Mouse (Mus musculus) ES-Bruce4 (cell line): ENCODE measurements around the gene Denr. TPM values are rescaled to one million over a fixed set of nuclear protein-coding genes. Genes with fewer than 3 reads are reported as not detected.

Experiments
- H3K27ac ChIP-seq: 2 replicates; pipeline ENCODE4 v1.5.1; 2012; ENCODE audit warnings: low read length, inconsistent platforms; ENCODE audit not compliant: insufficient read depth
- H3K27me3 ChIP-seq: 2 replicates; pipeline ENCODE4 v1.6.1; 2012; ENCODE audit warnings: mild to moderate bottlenecking, low read length, inconsistent platforms; ENCODE audit not compliant: control insufficient read depth, poor library complexity, insufficient read depth, severe bottlenecking
- H3K36me3 ChIP-seq: 2 replicates; pipeline ENCODE4 v1.6.1; 2012; ENCODE audit warnings: inconsistent platforms, mild to moderate bottlenecking, low read length, moderate library complexity; ENCODE audit not compliant: control insufficient read depth, poor library complexity, insufficient read depth, severe bottlenecking
- H3K4me1 ChIP-seq: one replicate; pipeline ENCODE4 v1.8.1; 2011; ENCODE audit warnings: low read length; ENCODE audit not compliant: control insufficient read depth, insufficient read depth
- H3K4me3 ChIP-seq: 2 replicates; pipeline ENCODE4 v1.5.1; 2011; ENCODE audit warnings: low read depth, mild to moderate bottlenecking, low read length
- H3K9ac ChIP-seq: 2 replicates; pipeline ENCODE4 v1.6.1; 2012; ENCODE audit warnings: low read depth, mild to moderate bottlenecking, inconsistent platforms; ENCODE audit not compliant: poor library complexity, severe bottlenecking
- H3K9me3 ChIP-seq: replicated peaks from 2 replicates; pipeline ENCODE4 v1.6.1; 2012; ENCODE audit warnings: mild to moderate bottlenecking, low read length, inconsistent platforms; ENCODE audit not compliant: control insufficient read depth, poor library complexity, insufficient read depth, severe bottlenecking
- CTCF ChIP-seq: IDR thresholded peaks from one replicate; pipeline ENCODE4 v1.8.1; 2011; ENCODE audit warnings: low read depth, low read length
- EP300 ChIP-seq: IDR thresholded peaks from 2 replicates; pipeline ENCODE4 v1.6.1; 2011; ENCODE audit warnings: low read depth, low read length; ENCODE audit not compliant: insufficient read depth
- POLR2A ChIP-seq: IDR thresholded peaks from one replicate; pipeline ENCODE4 v1.8.1; 2011; ENCODE audit warnings: low read length; ENCODE audit not compliant: insufficient read depth
- polyA plus RNA-seq: library from polyadenylated mRNA; stranded (reverse); fragments of >200 nt; gene quantifications from 2 replicates; pipeline ENCODE4 v1.2.4, GENCODE M21; 2011; ENCODE audit warnings: low read depth; ENCODE audit not compliant: missing spikeins, insufficient read depth, insufficient read length

The Denr gene
- 143 and 159 TPM in 2 replicates for polyA plus RNA-seq

- peak within 1 kb of the TSS; percentile 96 for H3K9ac ChIP-seq
- no peaks in the 10 kb centered on the region for H3K4me1 ChIP-seq
- TF ChIP-seq EP300: no peak
- peak; percentile 83 for TF ChIP-seq CTCF
- TF ChIP-seq POLR2A: peak; percentile 80
- H3K27ac ChIP-seq: no peak within 1 kb of the TSS
- H3K36me3 ChIP-seq: peaks cover 27% of the 10 kb centered on the region
- H3K9me3 ChIP-seq: no peaks in the 10 kb centered on the region
- no peaks in the 10 kb centered on the region for H3K27me3 ChIP-seq
- H3K4me3 ChIP-seq: peak within 1 kb of the TSS; percentile 100
These were observed at the start of gene Denr for GRCm38 (mm10) chr5:123906976-123907630. Denr (plus strand) TSS chr5:123907175.

DNA sequence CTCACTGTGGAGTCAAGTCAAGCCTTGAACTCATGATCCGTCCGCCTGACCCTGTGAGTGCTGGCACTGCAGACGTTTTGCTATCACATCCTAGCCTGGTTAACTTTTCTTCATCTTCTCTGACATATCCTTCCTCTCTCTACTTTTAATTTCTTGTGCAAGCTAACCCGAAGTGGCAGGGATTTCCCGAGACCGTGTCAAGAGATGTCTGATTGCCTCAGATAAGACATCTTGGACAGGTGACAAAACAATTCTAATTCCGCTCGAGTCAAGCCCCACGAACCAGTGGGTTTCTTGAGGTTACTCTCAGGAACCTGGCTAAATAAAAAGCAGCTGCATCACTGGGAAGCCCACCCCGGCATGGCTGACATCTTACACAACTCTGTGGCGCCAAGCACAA lies 48.2 kb upstream of the Denr start:
- no peaks in the 10 kb centered on the region for H3K4me1 ChIP-seq
- H3K4me3 ChIP-seq: no peak overlapping the region
- no peak for TF ChIP-seq EP300
- no peak for TF ChIP-seq POLR2A
- no peak for TF ChIP-seq CTCF
- no peaks in the 10 kb centered on the region for H3K27me3 ChIP-seq
- H3K27ac ChIP-seq: no peak overlapping the region
- H3K9ac ChIP-seq: no peak overlapping the region
- H3K9me3 ChIP-seq: no peaks in the 10 kb centered on the region
- H3K36me3 ChIP-seq: no peaks in the 10 kb centered on the region

DNA sequence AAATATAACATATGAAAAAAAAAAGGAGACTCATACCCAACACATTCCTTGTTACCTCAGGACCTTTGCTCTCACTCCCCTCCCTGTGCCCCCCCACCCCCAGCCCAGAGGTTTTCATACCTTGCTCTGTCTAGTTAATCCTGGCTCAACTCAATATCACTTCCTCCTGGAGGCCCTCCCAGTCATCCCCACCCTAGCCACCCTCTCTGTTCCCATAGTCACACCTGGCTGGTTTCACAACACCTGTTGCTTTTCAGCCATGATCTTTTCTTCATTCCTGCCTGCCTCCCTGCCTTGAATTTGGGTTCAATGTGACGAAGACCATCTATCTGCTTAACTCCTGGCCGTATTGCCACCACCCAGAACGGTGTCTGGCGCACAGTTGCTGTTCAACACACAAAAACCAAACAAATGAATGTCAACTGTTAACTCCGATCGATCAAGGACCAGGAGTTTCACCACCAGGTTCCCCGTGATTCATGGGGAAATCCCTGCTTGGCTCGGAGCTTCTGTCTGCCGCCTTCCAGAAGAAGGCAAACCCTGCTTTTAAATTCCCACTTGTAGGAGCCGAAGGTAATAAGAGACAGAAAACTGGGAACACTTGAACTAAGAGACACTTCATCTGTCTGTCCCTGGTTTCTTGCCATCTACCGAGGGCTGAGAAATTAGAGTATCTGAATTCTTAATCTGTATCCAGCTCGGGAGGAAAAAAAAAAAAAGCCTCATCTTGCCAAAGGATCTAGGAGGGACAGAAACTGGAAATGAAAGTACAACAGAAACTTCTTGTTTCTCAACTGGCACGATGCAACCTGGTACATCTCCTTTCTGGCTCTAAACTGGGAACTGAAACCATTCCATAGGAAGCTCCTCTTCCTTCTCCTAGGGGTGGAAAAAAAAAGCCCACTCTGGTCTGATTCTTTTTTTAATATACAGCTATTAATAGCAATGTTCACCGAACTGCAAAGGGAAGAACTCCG lies 44.3 kb upstream of the Denr start:
- H3K36me3 ChIP-seq: no peaks in the 10 kb centered on the region
- no peak overlapping the region for H3K27ac ChIP-seq
- H3K4me1 ChIP-seq: no peaks in the 10 kb centered on the region
- H3K9me3 ChIP-seq: no peaks in the 10 kb centered on the region
- H3K27me3 ChIP-seq: no peaks in the 10 kb centered on the region
- H3K9ac ChIP-seq: no peak overlapping the region
- no peak overlapping the region for H3K4me3 ChIP-seq
- no peak for TF ChIP-seq EP300
- no peak for TF ChIP-seq CTCF
- no peak for TF ChIP-seq POLR2A

- H3K27ac ChIP-seq: no peak overlapping the region
- no peak overlapping the region for H3K9ac ChIP-seq
- TF ChIP-seq POLR2A (no peak), EP300 (no peak), CTCF (no peak)
- H3K36me3 ChIP-seq: no peaks in the 10 kb centered on the region
- no peak overlapping the region for H3K4me3 ChIP-seq
- H3K27me3 ChIP-seq: no peaks in the 10 kb centered on the region
- no peaks in the 10 kb centered on the region for H3K9me3 ChIP-seq
- H3K4me1 ChIP-seq: no peaks in the 10 kb centered on the region
These were observed 43.0 kb upstream of the Denr start for GRCm38 (mm10) chr5:123863934-123864333.

DNA sequence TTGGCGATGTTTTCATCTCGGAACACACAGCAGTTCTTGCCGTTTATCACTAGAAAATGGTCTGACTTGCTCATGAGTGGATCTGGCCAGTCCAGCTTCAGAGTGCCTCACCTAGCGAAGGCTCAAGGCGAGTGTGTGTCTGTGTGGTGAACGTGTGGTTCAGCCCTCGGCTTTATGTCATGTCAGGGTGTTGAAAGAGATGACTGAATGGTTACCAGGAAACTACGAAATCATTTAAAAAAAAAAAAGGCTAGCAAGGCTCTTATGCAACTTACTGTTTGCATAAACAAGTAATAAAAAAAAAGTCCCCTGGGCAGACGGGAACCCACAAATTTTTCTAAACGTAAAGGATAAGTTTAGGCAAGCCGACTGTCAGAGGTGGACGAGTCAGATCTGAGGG lies 41.6 kb upstream of the Denr start, which contains the start of gene Hcar2:
Gene Hcar2, minus strand, starts transcription at position 135 of the 400 bp plus-strand sequence.
- H3K36me3 ChIP-seq: no peaks in the 10 kb centered on the region
- no peak within 1 kb of the TSS for H3K4me3 ChIP-seq
- H3K27me3 ChIP-seq: no peaks in the 10 kb centered on the region
- no peak within 1 kb of the TSS for H3K9ac ChIP-seq
- H3K27ac ChIP-seq: no peak within 1 kb of the TSS
- TF ChIP-seq EP300: no peak
- TF ChIP-seq CTCF: no peak
- no peak for TF ChIP-seq POLR2A
- H3K9me3 ChIP-seq: no peaks in the 10 kb centered on the region
- H3K4me1 ChIP-seq: no peaks in the 10 kb centered on the region
